Mouse (Mus musculus) small intestine, adult 2 months (tissue): ENCODE data around the gene Tmem170.

Experiments used
- CTCF ChIP-seq: fragments of 200-500 bp; IDR thresholded peaks from 2 replicates; pipeline ENCODE4 v1.5.1; 2012; ENCODE audit warnings: low read depth, mild to moderate bottlenecking, control low read depth, inconsistent platforms, low read length, moderate library complexity, mixed read lengths; ENCODE audit not compliant: insufficient replicate concordance, insufficient read length; ENCODE audit errors: extremely low read depth
- POLR2A ChIP-seq: fragments of 200-500 bp; IDR thresholded peaks from 2 replicates; pipeline ENCODE4 v1.6.1; 2012; ENCODE audit warnings: low read depth, mild to moderate bottlenecking, control low read depth, inconsistent platforms, low read length, moderate library complexity

GRCm38 (mm10) chr8:111835540-111835939 lies 41.0 kb downstream of the Tmem170 start:
- no peak for TF ChIP-seq CTCF
- no peak for TF ChIP-seq POLR2A
